Mouse (Mus musculus): ENCODE data around the gene Pdzk1ip1.

GRCm38 (mm10) chr4:115134296-115134630 is 45.8 kb downstream of the Pdzk1ip1 start:
- no peak for TF ChIP-seq CTCF (IDR thresholded peaks at IDR 0.05; ENCODE audit: low read depth, low read length)
- TF ChIP-seq POLR2A (IDR thresholded peaks at IDR 0.05; ENCODE audit: borderline replicate concordance, low read depth, low read length), result no peak

All from bone marrow macrophage, adult 2 months (primary cell).